Mouse (Mus musculus) cerebellum, adult 18-20 months (tissue): Measurements from ENCODE around the gene Smarcd1.

ENCODE experiments used
- DNase-seq, 2 experiments: peaks; one replicate each; pipeline ENCODE4 v3.0.0; 2021

The Smarcd1 gene

DNA sequence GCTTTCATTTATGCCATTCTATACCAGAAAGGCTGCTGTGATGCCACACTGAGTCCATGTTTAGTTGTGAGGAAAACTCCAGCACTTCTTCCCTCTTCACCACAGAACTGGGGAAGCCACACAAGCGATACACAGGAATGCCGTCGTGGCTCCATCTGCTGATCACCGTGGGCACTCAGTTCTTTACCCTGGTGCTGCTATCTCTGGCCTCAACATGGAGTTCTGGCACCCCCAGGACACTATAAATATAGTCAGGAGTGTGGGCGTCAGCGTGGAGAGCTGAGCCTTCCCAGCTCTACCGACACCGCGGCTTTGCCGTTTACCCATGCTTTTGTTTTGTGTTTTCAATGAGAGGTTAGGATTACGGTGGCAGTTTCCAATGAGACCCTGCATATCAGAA lies 34.7 kb downstream of the Smarcd1 start:
- DNase-seq: no peak

DNA sequence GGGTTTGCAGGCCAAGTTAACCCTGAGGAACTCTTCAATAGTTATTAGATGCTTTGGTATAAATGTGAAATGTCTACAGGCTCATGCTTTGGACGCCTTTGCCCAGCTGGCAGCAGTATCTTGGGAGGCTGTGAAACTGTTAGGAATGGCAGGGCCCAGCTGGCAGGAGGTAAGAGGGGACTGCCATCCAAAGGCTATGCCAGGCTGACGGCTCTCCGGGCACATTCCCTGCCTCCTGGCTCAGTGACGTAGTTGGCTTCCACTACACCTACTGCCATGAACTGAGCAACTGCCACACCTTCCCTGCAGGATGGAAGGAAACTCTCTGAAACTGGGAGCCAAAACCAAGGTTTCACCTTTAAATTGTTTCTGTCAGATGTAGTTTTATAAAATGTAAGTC lies 38.3 kb downstream of the Smarcd1 start:
- peak; percentile 31 to 32 for DNase-seq

DNA sequence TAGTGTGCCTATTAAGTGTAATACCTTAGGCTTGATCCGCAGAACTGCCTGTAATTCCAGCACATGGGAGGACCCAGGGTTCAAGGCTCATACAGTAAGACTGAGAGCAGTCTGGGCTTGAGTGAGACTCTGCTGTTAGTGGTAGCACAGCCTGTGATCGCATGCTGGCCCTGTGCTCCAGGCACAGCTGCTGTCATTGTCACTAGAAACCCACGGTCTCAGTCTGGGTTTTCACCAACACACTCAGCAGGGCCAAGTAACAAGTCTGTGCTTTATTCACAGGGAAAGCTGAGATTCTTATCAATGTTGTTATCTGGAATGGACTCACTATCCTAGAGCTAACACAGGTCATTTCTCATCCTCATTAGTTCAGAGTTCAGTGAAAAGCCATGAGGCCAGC lies 52.3 kb downstream of the Smarcd1 start:
- no peak for DNase-seq
